Mouse (Mus musculus) lung, embryonic 16.5 days (tissue): Measurements from ENCODE around the gene Pex26. TPM values are rescaled to one million over a fixed set of nuclear protein-coding genes. Genes with fewer than 3 reads are reported as not detected.

Experiments used
- ATAC-seq: fragments of 200-750 bp; cut with Nextera tagmentation; 2 replicates; pipeline ENCODE4 v1.8.0; 2017; ENCODE audit warnings: low read depth, mild to moderate bottlenecking, moderate library complexity
- H3K27ac ChIP-seq: fragments of 300-500 bp; sonication (generic); 2 replicates; pipeline ENCODE4 v1.5.1; 2014; ENCODE audit warnings: mild to moderate bottlenecking, control low read depth, low read length
- H3K27me3 ChIP-seq: fragments of 300-500 bp; sonication (generic); 2 replicates; pipeline ENCODE4 v1.6.1; 2014; ENCODE audit warnings: low read depth, low read length, mixed read lengths; ENCODE audit not compliant: control insufficient read depth, insufficient read depth
- H3K36me3 ChIP-seq: fragments of 300-500 bp; sonication (generic); 2 replicates; pipeline ENCODE4 v1.6.1; 2014; ENCODE audit warnings: low read length; ENCODE audit not compliant: control insufficient read depth, insufficient read depth
- H3K4me1 ChIP-seq: fragments of 300-500 bp; sonication (generic); replicated peaks from 2 replicates; pipeline ENCODE4 v1.6.1; 2014; ENCODE audit warnings: low read length, mixed read lengths; ENCODE audit not compliant: control insufficient read depth, insufficient read depth
- H3K4me2 ChIP-seq: fragments of 300-500 bp; sonication (generic); 2 replicates; pipeline ENCODE4 v1.6.1; 2014; ENCODE audit warnings: low read depth, low read length, control low read depth
- H3K4me3 ChIP-seq: fragments of 300-500 bp; sonication (generic); 2 replicates; pipeline ENCODE4 v1.5.1; 2014; ENCODE audit warnings: mild to moderate bottlenecking, low read length, control low read depth
- H3K9ac ChIP-seq: fragments of 300-500 bp; sonication (generic); 2 replicates; pipeline ENCODE4 v1.6.1; 2014; ENCODE audit warnings: low read length, control low read depth
- H3K9me3 ChIP-seq: fragments of 300-500 bp; sonication (generic); 2 replicates; pipeline ENCODE4 v1.6.1; 2016; ENCODE audit warnings: low read length; ENCODE audit not compliant: control insufficient read depth
- WGBS: fragments of 180-500 bp; shearing (Covaris S2); extraction: QIAGEN DNeasy Blood & Tissue Kit; methylation state at CpG from one replicate; pipeline ENCODE4 v1.1.7; 2014; 5-methylcytosine and 5-hydroxymethylcytosine counted together
- polyA plus RNA-seq: library from polyadenylated mRNA; unstranded; fragments of >200 nt; fragmentation: Nextera tagmentation; extraction: Ambion mirVana; gene quantifications from 2 replicates; pipeline ENCODE4 v1.2.1, GENCODE M21; 2015

Gene Pex26
- polyA plus RNA-seq, 1 experiment from 2014 or later: 15.6 TPM

DNA sequence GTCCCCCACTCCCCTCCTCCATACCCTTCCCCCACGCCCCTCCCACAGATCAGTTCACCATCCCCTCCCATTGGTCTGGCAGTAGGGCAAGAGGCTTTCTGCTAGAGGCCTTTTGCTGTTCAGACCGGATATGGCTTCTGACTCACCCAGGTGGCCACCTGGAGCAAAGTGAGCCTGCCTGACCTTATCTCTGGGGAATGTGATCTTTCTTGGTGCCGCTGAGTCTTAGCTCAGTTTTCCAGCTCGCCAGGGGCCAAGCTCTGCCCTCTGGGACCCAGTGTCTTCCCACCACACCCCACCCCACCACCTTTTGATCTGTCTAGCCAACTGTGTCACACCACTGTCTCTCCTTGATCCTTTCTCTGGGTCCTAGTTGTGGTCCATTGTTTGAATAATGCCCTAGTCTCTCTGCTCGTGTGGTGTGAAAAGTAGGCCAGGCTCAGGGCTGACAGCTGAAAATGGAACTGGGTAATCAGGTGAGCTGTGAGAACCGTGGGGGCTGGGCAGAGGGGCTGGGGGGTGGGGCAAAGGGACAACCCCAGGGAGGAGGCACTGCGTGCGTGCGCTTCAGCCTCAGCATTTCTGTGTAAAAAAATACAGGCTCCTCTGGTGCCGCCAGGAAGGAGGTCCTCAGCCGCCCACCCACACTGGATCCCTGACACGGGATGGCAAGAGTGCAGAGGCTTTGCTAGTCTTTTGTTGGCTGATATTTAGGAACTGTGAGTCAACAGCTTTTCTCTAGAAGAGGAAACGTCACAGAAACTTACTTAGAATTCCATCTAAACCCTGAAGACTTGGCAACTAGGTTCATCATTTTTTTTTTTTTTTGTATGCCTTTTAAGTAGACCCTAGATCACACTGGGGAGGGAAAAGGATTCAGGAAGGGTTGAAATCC lies 10.8 kb downstream of the Pex26 start:
- no peaks in the 10 kb centered on the region for H3K9me3 ChIP-seq
- no peak for ATAC-seq
- H3K27ac ChIP-seq: no peak overlapping the region
- WGBS: 44% methylated on average over 13 of the region's 13 CpGs
- no peak overlapping the region for H3K4me3 ChIP-seq
- no peak overlapping the region for H3K4me2 ChIP-seq
- H3K9ac ChIP-seq: no peak overlapping the region
- peaks cover 6% of the 10 kb centered on the region; the same call in 1 of the 2 replicates for H3K4me1 ChIP-seq
- no peaks in the 10 kb centered on the region for H3K27me3 ChIP-seq
- H3K36me3 ChIP-seq: peaks cover 5% of the 10 kb centered on the region

DNA sequence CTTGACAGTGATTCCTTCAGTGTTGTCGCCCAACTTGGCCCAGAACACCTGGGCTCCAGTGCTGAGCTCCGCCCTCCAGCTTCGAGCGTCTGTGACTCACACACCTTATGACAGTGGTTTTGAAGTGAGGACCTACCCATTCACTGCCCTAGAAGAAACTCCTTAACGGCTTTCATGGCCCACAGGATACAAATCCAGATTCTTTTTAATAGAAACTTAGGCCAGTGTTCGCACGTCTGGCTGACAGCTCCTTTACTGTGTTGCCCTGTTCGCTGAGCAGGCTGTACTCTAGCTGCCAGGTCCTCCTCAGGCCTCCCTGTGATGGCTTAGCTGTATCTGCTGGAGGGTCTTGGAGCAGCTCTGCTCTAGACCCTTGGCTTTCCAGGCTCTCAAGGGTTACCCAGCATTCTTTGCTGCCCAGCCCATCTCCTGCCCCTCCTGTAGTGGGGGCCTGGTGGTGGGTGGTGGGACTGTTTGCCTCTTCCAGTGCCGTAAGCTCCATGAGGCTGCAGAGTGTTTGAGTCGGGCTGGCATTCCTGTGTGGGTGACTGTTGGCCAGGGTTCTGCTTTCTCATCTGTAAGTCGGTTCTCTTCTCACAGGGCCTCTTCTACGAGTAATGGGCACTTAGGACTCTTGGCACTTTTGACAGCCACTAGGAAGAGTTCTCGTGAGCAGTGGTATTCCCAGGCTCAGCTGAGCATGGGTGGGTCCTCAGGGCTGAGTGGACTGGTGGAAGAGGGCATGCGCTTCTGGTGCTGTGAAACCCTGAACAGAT lies 11.7 kb downstream of the Pex26 start:
- whole genome bisulfite sequencing: 64% methylated on average over 14 of the region's 14 CpGs
- Histone ChIP-seq H3K27me3 (no peaks in the 10 kb centered on the region), H3K4me2 (no peak overlapping the region), H3K27ac (0 out of 2 replicates have a peak overlapping the region, but pooled peaks have one; percentile 1), H3K4me3 (no peak overlapping the region), H3K4me1 (peaks cover 6% of the 10 kb centered on the region; the same call in 1 of the 2 replicates), H3K36me3 (peaks cover 5% of the 10 kb centered on the region), H3K9me3 (no peaks in the 10 kb centered on the region), H3K9ac (no peak overlapping the region)
- peak; percentile 63 for ATAC-seq

- H3K4me1 ChIP-seq: peaks cover 6% of the 10 kb centered on the region; the same call in 1 of the 2 replicates
- no peak overlapping the region for H3K27ac ChIP-seq
- WGBS: 60% methylated on average over 9 of the region's 9 CpGs
- ATAC-seq: no peak
- no peaks in the 10 kb centered on the region for H3K27me3 ChIP-seq
- peaks cover 4% of the 10 kb centered on the region; the same call in 1 of the 2 replicates for H3K36me3 ChIP-seq
- no peak overlapping the region for H3K4me3 ChIP-seq
- no peaks in the 10 kb centered on the region for H3K9me3 ChIP-seq
- no peak overlapping the region for H3K9ac ChIP-seq
- H3K4me2 ChIP-seq: no peak overlapping the region
Observed at GRCm38 (mm10) chr6:121197807-121198365, 14.4 kb downstream of the Pex26 start.

- H3K9ac ChIP-seq: no peak overlapping the region
- no peaks in the 10 kb centered on the region for H3K36me3 ChIP-seq
- 75% methylated on average over 3 of the region's 4 CpGs for WGBS
- H3K27ac ChIP-seq: no peak overlapping the region
- H3K4me3 ChIP-seq: no peak overlapping the region
- ATAC-seq: no peak
- no peaks in the 10 kb centered on the region for H3K9me3 ChIP-seq
- H3K4me1 ChIP-seq: no peaks in the 10 kb centered on the region
- H3K4me2 ChIP-seq: no peak overlapping the region
- H3K27me3 ChIP-seq: no peaks in the 10 kb centered on the region
Observed at GRCm38 (mm10) chr6:121200458-121200857, 17.0 kb downstream of the Pex26 start.

- Histone ChIP-seq H3K4me3 (no peak overlapping the region), H3K9me3 (no peaks in the 10 kb centered on the region), H3K9ac (no peak overlapping the region), H3K27ac (no peak overlapping the region), H3K27me3 (no peaks in the 10 kb centered on the region), H3K4me1 (no peaks in the 10 kb centered on the region), H3K36me3 (no peaks in the 10 kb centered on the region), H3K4me2 (no peak overlapping the region)
- WGBS: 81% methylated on average over 5 of the region's 5 CpGs
- no peak for ATAC-seq
Observed at GRCm38 (mm10) chr6:121202026-121202425, 18.6 kb downstream of the Pex26 start.

GRCm38 (mm10) chr6:121206481-121206880 lies 23.0 kb downstream of the Pex26 start:
- Histone ChIP-seq H3K4me1 (peaks cover 6% of the 10 kb centered on the region), H3K9me3 (no peaks in the 10 kb centered on the region), H3K27me3 (peaks cover 7% of the 10 kb centered on the region), H3K27ac (no peak overlapping the region), H3K9ac (no peak overlapping the region), H3K4me2 (no peak overlapping the region), H3K4me3 (no peak overlapping the region), H3K36me3 (no peaks in the 10 kb centered on the region)
- 86% methylated on average over 5 of the region's 5 CpGs for WGBS
- no peak for ATAC-seq

- peak overlapping the region; percentile 53 for H3K27ac ChIP-seq
- peak; percentile 83 for ATAC-seq
Observed at GRCm38 (mm10) chr6:121209584-121209983, 26.1 kb downstream of the Pex26 start.

DNA sequence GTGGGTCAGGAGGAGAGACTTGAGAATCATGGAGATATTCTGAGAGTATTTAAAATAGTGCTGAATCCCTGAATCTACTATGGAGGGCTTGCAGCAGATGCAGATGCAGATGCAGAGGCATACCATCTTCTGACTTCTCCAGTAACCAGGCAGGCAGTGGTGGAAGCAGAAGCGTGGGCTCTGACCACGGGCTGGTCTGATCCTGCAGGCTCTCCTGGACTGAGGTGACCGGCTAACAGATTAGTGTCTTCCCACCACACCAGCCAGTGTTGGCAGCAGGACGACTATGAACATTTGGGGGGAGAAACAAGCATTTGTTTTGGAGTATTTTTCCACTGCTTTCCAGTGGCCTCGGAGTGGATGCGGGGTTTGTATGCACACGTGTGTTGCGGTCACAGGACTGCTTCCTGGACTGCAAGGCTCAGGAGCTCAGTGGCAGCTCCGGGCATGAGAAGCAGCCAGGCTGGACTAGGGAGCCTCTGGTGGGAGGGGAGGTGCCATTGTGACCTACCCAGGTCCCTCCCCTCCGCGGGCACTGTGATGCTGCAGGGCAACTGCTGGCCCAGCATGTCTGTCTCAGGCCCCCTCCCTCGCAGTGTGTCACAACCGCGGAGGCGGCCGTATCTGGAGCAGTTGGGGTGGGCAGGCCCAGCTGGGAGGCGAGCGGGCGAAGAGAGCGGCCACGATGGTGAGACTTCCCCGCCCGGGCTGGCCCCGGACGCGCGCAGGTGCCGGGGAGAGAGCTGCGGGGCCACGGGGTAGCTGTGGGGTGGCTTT lies 26.9 kb downstream of the Pex26 start, which contains the start of gene Tuba8:
Tuba8 (plus strand) TSS at position 548 of the 777 bp plus-strand sequence.
- 6% methylated on average over 30 of the region's 30 CpGs for WGBS
- no peaks in the 10 kb centered on the region for H3K9me3 ChIP-seq
- peak within 1 kb of the TSS; percentile 54 for H3K4me2 ChIP-seq
- H3K36me3 ChIP-seq: no peaks in the 10 kb centered on the region
- H3K4me1 ChIP-seq: peaks cover 19% of the 10 kb centered on the region
- peaks cover 7% of the 10 kb centered on the region for H3K27me3 ChIP-seq
- H3K27ac ChIP-seq: peak within 1 kb of the TSS; percentile 53
- H3K4me3 ChIP-seq: peak within 1 kb of the TSS; percentile 43
- H3K9ac ChIP-seq: peak within 1 kb of the TSS; percentile 51
- ATAC-seq: peak; percentile 65

More at GRCm38 (mm10) chr6:121209584-121209983, 26.1 kb downstream of the Pex26 start:
- Histone ChIP-seq H3K9ac (no peak overlapping the region), H3K4me1 (peaks cover 12% of the 10 kb centered on the region), H3K36me3 (no peaks in the 10 kb centered on the region), H3K9me3 (no peaks in the 10 kb centered on the region), H3K4me2 (no peak overlapping the region), H3K27me3 (peaks cover 7% of the 10 kb centered on the region), H3K4me3 (no peak overlapping the region)
- 59% methylated on average over 2 of the region's 2 CpGs for WGBS
